Mouse (Mus musculus) central nervous system, embryonic 18 days (tissue): Measurements from ENCODE around the gene Cav1. TPM values are rescaled to one million over a fixed set of nuclear protein-coding genes. Genes with fewer than 3 reads are reported as not detected.

Experiments
- polyA plus RNA-seq: library from polyadenylated mRNA; depleted of rRNA; stranded (reverse); fragments of >200 nt; gene quantifications from 2 replicates; pipeline ENCODE4 v1.2.3, GENCODE M21; 2012; rRNA removed

Gene Cav1
- 36.9 and 50.4 TPM in 2 replicates for polyA plus RNA-seq

GRCm38 (mm10) chr6:17305954-17306601, at the start of gene Cav1:
TSS of gene Cav1 (plus strand) at chr6:17306335.

DNA sequence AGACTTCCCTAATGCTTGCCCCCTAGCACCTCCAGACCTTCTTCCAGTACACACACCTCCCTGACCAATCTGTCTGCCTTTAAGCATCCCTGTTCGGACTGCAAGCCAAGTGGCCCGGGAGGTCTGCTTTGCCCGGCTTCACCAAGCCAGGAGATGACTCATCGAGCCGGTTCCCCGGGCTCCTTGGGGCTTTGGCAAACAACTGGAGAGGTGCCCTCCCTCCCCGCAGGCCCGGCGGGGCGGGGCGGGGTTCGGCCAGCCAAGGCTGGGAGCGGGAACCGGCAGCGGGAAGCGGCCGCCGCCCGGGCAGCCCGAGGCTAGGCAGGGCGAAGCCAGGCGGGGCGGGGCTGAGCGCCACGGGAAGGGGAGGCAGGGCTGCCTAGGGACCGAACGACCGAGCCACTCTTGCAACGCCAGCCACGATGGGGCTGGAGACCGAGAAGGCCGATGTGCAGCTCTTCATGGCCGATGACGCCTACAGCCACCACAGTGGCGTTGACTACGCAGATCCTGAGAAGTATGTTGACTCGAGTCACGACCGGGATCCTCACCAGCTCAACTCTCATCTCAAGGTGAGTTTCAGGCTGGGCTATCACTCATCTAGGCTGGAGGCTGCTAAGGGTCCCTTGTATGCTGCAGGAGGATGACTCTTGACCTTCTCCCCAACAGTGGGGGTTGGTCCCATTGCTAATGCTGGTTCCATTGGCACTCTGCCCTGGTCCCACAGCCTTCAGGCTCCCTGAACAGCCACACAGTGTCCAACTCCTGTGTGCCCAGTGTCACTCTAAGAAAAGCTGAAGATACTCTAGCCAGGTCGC, 25.0 kb upstream of the Cav1 start, which contains the start of gene Cav2:
Gene Cav2 (plus strand): TSS at position 247 of the 818 bp plus-strand sequence.

Other genes starting within 250 kb of the Cav1 start
- gene Tes, start 241.2 kb upstream of the Cav1 start, polyA plus RNA-seq, result 37.2 and 38.9 TPM in 2 replicates
- 12.3 and 12.5 TPM in 2 replicates for gene Cav2, start 25.1 kb upstream of the Cav1 start, polyA plus RNA-seq
- gene Met, start 157.5 kb downstream of the Cav1 start, polyA plus RNA-seq, result 7.2 and 8.1 TPM in 2 replicates